Mouse (Mus musculus) heart, postnatal 14 days (tissue): ENCODE measurements around the gene Napsa. TPM values are rescaled to one million over a fixed set of nuclear protein-coding genes. Genes with fewer than 3 reads are reported as not detected.

Source experiments
- DNase-seq, 2 experiments: peaks; one replicate each; pipeline ENCODE4 v3.0.0; 2021 to 2022
- intact Hi-C: fragments of 180-260 bp; cut with DNase I; formaldehyde crosslinking; loops from one replicate; pipeline ENCODE4 v1.15.1; 2025
- total RNA-seq, 2 experiments: library from RNA; stranded (reverse); gene quantifications; 2 replicates each; pipeline ENCODE4 v1.2.3; 2021

Napsa gene
- total RNA-seq, 2 experiments from 2014 or later: 0.46 to 0.60 TPM

DNA sequence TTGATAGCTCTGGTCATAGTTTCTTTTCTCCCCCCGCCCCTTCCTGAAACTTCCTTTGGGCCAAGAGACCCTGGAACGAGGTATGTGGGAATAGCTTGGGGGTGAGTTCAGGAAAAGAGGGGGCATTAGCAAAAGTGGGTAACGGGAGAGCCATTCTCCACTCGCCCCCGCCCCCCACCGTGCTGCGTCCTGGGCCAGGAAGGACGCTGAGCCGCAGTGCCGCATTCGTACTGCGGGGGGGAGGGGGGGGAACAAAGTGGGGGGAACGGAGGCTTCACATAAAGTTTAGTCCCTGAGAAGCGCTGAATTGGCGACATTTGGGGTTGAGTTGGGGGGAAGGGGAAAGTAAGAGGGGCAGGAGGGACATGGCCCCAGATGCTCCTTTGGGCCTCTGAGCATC lies 20.9 kb downstream of the Napsa start:
- intact Hi-C loops: no loop called here
- no peak for DNase-seq

DNA sequence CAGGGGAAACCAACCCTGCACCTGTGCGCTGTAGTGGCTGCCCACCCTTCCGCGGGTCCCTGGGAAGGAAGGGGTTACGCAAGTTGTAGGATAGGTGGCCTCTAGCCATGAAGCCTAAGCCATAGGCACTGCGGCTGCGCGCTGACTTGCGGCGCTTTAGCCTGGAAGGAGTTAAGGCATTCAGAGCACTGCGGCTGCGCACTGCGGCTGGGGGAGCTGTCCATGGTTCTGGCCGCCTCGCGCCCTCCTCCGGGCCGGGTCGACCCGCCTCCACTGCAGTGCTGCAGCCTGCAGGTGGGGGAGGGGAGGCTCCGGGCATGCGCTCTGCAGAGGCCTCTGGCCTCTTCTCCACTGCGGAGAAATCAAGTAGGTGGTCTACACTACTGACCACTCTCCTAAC lies 21.6 kb downstream of the Napsa start:
- intact Hi-C loops: no loop called here
- DNase-seq: peak; percentile 82 to 91

DNA sequence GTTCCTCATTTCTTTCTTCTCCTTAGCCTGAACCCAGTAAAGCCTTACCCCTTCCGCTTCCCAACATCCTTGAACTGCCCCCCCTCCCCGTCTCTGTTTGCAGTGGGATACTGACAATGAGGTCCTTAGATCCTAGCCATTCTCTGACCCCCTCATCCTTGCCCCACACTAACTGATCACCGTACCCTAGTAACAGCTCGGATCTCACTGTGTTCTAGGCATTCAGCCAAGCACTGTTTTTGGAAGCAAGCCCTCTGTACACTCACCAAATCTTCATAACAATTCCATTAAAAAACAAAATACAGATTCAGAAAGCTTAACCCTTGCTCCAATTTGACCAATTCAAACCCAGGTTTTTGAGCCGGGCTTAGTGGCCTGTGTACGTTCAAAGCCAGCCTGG lies 22.1 kb downstream of the Napsa start:
- intact Hi-C loops: no loop called here
- peak in 1 of 2 experiments; percentile 12 for DNase-seq

DNA sequence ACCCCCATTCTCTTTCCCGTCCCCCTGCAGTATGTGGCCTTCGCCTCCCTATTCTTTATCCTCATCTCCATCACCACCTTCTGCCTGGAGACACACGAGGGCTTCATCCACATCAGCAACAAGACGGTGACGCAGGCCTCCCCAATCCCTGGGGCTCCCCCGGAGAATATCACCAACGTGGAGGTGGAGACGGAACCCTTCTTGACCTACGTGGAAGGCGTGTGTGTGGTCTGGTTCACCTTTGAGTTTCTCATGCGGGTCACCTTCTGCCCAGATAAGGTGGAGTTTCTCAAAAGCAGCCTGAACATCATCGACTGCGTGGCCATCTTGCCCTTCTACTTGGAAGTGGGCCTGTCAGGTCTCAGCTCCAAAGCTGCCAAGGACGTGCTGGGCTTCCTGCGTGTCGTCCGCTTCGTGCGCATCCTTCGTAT lies 23.0 kb downstream of the Napsa start:
- intact Hi-C loops: no loop called here

DNA sequence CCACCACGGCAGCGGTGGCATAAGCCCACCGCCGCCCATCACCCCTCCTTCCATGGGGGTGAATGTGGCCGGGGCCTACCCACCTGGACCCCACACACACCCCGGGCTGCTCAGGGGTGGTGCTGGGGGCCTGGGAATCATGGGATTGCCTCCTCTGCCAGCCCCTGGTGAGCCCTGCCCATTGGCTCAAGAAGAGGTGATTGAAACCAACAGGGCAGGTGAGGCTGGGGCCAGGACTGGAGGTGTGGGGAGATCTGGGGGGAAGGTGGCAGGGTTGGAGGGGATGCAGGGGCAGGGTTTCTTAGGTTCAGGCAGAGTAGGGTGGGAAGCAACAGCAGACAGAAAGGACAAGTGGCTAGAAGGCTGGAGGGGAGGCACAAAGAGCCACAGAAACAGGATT lies 23.9 kb downstream of the Napsa start:
- DNase-seq: no peak
- intact Hi-C loops: no loop called here

More for the DNA sequence above, 23.0 kb downstream of the Napsa start:
- no peak for DNase-seq

DNA sequence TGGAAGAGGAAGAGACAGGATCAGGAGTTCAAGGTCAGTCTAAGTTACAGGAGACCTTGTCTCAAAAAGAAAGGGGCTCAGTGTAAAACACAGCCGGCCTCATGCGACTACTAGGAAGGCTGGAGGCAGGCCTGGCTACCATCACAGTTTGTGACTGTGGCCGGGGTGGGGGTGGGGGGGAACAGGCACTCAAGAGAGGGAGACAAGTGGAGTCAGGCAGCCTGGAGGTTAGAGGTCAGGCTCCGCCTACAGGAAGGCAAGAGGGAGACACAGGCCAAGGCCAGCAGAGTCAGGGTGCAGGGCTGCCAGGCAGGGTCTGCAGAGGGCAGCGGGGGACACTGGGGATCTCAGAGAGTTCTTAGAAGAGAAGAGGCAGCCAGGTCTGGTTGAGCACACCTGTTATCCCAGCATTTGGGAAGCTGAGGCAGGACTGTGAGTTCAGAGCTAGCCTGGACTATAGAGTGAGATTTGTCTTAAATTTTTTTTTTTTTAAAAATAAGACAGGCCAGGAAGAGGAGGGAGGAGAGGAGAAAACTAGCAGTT lies 24.9 kb downstream of the Napsa start:
- intact Hi-C loops: no loop called here
- no peak for DNase-seq

DNA sequence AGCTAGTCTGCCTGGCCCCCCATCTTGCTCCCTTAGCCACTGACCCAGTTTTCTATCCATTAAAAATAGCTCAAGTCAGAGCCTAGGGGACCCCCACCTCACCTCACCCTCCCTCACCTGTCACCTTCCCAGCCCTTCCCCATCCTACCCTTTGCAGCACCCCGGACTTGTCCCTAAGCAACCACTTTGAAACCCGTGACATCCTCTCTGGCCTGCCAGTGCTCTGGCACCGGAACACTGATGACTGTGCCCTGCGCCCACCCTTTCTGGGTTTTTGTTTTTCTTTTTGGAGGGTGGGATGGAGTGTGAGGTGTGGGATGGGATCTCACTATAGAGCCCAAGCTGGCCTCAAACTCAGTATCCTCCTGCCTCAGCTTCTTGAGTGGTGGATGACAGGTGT lies 25.5 kb downstream of the Napsa start:
- intact Hi-C loops: no loop called here

DNA sequence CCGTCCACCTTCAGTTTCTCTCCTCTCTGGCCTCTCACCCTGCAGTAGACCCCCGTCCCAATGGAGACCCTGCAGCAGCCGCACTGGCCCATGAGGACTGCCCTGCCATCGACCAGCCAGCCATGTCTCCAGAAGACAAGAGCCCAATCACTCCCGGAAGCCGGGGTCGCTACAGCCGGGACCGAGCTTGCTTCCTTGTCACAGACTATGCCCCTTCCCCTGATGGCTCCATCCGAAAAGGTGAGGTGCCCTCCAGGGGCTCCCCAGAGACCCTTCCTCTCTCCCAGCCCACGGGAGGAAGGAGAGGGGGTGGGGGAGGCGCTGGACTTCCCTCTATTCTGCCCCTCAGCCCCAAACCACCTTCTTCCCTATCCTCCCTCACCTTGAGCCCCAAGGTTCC lies 26.2 kb downstream of the Napsa start:
- no peak for DNase-seq

More for the DNA sequence above, 25.5 kb downstream of the Napsa start:
- no peak for DNase-seq

DNA sequence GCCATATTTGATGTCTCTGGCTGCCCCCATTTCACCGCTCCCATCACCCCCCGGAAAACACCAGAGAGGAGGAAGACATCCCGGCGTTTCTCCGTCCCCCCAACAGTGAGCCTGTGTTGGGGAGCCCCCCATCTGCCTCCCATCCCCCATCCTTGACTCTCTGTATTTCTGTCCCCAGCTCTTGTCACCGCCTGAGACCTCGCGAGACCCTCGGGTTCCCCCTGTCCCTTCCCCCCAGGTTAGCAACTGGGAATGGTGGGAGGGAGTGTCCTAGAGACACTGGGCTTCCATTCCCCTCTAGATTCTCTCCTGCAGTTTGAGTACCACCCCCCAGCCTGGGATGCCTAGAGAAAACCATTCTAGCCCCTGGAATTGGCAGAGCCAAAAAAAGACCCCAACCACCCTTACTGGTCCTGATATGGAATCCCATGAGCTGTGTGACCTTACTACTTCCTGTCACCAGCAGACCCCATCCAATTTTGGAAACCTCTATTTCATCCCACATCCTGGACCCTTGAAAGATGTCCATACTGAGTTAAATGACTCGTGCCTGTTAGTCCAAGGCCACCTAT lies 28.6 kb downstream of the Napsa start:
- intact Hi-C loops: no loop called here
- no peak for DNase-seq

More for the DNA sequence above, 26.2 kb downstream of the Napsa start:
- intact Hi-C loops: no loop called here

DNA sequence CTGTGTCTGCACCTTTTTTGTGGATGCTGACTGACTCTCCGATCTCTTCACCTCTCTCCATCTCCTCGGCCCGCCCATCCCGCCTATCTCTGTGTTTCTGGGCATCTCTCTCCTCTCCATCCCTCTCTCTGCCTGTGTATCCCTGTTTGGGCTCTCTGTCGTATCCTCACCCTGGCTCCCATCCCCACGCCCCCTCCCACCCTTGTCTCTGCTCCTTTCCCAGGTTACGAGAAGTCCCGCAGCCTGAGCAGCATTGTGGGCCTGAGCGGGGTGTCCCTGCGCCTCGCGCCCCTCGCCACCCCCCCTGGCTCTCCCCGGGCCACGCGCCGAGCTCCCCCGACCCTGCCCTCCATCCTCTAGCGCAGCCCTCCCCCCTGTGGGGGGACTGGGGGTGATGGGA lies 29.5 kb downstream of the Napsa start:
- DNase-seq: no peak
- intact Hi-C loops: no loop called here

DNA sequence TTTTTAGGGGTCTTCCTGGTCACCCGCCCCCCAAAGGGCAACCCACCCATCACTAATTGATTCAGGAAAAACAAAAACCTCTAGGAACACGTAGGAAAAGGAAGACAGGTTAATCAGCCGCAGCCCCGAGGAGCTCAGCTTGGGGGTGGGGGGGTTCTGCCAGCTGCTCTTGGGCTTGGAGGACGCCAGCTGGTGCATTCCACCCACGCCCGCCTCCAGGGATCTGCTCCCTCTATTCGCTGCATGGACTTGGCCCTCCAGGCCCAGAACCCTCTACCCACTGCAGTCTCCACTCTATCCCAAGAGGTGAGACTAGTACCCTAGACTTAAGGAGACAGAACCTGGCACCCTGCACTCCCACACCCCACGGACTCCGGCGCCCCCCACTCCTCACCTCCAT lies 30.3 kb downstream of the Napsa start:
- DNase-seq: no peak
- intact Hi-C loops: no loop called here

DNA sequence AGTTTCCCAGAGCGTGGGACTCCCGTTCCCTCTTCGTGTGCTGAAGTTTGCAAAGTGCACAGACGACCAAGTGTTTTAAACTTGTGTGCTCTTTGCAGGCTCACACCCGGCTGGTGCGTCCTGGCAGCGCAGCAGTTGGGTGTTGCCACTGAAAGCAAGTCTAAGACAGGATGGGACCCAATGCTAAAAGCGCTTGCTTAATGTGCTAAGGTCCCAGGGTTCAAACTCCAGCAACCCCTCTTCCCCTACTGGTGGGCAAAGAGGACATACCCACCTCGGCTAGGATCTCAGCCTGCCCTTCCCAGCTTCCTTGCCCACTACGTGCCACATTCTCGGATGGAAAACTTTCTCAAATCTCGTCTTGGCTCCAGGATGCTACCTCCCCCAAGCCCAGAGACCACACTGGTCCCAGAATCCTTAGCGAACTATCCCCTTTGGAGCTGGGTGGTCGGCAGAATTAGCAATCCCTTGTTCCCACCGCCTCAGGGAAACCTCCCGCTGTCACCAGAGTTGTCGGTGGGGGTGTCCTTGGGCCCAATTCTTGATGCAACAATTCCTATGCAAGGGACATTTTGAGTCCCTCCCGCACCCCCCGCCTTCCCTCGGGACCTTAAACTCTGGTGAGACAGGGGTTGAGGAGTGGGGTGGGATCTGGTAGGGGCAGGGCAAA lies 31.1 kb downstream of the Napsa start:
- intact Hi-C loops: no loop called here
- DNase-seq: no peak

DNA sequence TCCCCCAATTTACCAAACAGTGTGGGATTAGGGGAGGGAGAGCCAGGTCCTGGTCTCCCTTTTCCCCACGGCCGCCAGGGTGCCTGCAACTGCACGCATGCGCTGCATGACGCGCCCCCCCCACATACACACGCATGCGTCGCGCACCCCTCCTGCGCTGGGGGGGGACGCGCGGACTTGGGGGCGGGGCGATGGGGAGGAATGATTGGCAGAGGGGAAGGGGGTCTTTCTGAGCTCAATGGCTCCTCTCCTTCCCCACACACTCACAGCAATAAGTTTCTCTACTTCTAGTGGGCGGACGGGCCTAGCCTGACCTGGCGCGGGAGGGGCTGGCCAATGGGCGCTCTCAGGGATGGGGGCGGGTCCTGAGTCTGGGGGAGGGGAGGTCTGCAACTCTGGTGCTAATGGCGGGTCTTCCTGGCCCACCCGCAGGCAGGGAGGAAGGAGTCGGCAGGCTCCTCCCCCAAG lies 32.0 kb downstream of the Napsa start:
- intact Hi-C loops: no loop called here
- peak in 1 of 2 experiments; percentile 14 for DNase-seq

DNA sequence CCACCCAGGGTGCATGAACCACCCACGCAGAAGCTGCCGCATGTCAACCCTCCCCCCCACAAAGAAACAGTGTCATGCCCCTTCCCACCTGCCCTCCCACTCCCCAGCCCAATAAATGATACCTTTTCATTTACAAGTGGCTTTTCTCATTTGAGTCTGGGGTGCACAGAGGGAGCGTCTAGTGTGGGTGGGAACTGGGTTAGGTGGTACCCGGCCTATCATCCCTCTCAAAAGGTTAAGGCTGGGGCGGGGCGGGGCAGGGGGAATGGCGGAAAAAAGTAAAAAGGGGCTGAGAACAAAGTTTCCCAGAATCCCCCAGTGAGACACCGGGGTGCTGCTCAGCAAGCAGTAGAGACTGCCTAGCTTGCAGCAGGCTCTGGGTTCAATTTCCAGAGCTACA lies 32.4 kb downstream of the Napsa start:
- intact Hi-C loops: no loop called here
- DNase-seq: no peak

DNA sequence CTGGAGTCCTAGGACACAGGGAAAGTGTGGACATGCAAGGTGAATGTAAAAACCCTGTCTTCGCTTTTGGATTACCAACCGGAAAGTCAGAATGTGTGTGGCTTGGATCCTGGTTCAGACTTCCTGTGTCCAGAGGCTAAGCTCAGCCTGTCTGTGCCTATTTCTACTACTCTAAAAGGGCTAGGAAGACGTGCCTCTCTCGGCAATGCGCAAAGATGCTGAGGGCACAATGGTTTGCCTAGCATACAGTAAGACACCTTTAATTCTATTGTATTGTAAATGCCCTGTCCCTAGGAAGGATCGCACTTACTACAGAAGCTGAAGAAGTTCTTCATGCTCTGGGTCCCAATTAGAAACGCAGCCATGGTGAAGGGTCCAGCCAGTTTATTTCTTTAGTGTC lies 33.3 kb downstream of the Napsa start:
- no peak for DNase-seq
- intact Hi-C loops: no loop called here

DNA sequence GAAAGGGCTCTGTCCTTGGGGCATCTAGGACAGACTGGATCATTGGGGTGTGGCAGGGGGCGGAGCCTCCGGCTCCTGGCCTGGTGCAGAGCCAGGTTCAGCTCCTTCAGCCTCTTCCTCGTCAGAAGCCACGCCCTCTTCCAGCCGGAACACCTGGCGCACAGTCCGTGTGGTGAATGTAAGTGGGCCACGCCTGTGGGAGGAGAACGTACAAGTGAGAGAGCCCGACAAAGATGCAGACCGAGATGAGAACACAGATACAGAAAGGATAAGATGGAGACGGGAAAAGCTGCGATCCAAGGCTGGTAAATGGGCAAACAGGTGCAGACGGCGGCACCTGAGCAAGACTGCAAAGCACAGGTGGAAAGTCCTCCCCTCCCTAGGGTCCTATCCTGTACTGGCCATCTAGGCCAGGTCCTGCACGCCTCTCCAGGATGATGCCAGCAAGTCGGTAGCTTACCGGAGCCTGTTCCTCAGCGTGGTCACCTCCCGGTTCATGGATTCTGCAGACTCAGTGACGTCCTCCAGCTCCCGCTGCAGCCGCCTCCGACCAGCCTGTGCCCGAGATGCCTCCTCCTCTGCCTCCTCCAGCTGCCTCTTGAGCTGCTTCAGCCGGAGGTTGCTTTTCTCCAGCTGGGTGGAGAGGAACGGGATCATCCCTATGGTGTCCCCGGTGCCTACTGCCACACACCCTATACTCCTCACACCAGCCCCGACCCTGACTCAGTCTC lies 34.2 kb downstream of the Napsa start:
- intact Hi-C loops: no loop called here
- no peak for DNase-seq

DNA sequence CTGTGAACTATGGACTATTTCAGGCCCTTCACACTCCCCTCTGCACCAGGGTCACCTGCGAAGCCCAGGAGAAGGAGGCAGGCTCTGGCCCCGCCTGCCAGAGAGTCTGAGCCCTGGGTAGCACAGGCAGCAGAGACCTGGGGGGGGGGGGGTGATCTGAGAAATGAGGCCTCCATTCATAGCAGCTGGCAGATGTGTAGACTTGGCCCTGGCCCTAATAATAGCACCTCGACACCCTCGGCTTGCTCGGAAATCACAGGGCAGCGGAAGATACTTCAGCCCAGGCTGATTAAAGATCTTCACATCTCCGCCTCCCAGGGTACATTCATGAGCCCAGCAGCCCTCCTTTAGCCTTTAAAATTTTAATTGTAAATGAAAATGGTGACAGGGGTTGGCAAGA lies 40.0 kb downstream of the Napsa start:
- intact Hi-C loops: no loop called here
- DNase-seq: no peak

DNA sequence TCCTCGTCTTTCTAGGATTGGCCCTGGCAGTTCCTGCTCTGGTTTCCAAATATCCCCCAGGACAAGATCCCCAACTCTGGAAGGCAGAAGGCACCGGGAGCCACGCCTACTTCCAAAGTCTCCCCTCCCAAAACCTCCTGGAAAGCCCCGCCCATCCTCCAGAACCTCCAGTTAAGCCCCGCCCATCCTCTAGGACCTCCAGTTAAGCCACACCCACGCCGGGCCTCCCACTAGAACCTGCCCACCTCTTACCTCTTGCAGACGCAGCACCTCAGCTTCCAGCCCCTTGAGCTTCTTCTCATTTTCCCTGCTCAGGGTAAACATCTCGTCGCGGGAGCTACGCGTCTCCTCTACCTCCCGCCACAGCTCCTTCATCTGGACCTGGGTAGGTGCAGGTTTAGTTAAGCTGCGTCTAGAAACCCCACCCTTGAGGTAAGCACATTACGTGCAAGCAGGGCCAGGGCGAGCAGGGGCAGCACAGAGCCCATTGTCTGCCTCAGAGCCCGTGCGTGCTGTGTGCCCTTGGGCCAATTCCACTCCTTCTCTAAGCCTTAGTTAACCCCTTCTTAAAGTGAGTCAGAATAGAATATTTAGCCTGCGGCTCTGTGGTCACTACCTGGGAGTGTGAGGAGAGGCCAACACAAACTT lies 42.0 kb downstream of the Napsa start:
- intact Hi-C loops: no loop called here
- no peak for DNase-seq

DNA sequence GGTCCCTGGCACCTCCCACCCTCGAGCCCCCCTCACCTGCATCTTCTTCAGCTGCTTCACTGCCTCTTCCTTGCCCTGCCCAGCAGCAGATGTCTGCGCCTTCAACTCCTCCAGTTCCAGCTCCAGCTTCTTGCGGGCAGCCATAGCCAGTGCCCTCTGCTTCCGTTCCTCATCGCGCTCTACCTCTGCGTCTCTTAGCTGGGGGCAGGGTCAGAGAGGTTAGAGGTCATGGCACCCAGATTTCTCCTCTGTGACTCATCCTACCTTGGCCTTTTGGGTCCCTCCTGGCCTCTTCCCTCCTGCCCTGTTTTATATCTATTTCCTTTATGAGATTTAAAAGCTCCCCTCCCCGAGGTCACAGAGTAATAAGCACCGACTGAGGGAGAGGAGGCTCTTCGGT lies 43.1 kb downstream of the Napsa start:
- intact Hi-C loops: no loop called here
- DNase-seq: no peak

DNA sequence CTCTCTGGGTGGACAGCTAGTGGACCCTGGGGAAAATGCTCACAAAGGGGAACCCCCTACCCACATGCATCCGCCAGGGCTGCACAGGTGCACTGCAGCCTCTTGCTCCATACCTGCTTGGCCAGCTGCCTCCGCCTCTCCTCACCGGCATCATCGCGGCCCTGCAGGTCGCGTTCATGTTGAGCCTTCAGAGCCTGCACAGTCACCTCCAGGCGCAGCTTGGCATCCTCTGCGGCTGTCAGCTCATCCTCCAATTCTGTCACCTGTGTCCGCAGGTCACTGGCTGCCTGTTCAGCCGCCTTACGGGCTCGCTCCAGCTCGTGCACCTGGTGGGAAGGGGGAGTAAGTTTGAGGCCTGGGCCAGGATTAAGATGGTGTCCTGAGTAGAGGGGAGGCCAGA lies 43.8 kb downstream of the Napsa start:
- intact Hi-C loops: no loop called here
- DNase-seq: no peak

DNA sequence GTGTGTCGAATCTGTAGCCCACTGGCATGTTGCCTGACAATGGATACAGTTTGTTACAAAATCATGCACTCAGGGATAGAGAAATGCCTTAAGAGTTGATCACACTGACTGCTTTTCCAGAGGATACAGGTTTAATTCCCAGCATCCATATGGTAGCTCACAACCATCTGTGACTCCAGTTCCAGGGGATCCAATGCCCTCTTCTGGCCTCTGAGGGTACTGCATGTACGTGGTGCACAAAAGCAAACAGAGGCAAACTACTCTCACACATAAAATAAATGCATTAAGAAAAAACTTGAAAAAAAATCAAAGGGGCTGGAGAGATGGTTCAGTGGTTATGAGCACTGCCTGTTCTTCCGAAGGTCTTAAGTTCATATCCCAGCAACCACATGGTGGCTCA lies 44.9 kb downstream of the Napsa start:
- intact Hi-C loops: no loop called here
- no peak for DNase-seq
